Mouse (Mus musculus) Patski (cell line): ENCODE measurements around the gene Lypla2. TPM values are rescaled to one million over a fixed set of nuclear protein-coding genes. Genes with fewer than 3 reads are reported as not detected.

ENCODE experiments used
- ATAC-seq: fragments of 100-300 bp; one replicate; pipeline ENCODE4 v1.8.0; 2021
- CTCF ChIA-PET: fragments of 350-600 bp; sonication (Branson Sonifier 250); formaldehyde crosslinking; loops from one replicate; lab custom pipeline; 2022; ENCODE audit warnings: inconsistent platforms; lab: Charles Lee
- POLR2A ChIA-PET: fragments of 350-600 bp; sonication (Branson Sonifier 250); formaldehyde crosslinking; loops from one replicate; lab custom pipeline; 2022; ENCODE audit warnings: antibody characterized with exemption, inconsistent platforms; lab: Charles Lee
- DNase-seq: peaks from one replicate; pipeline ENCODE4 v3.0.0-alpha.2; 2011; ENCODE audit warnings: low read depth, low spot score
- H3K27me3 ChIP-seq: fragments of 371-371 bp; one replicate; pipeline ENCODE4 v1.5.1; 2021
- CTCF ChIP-seq: fragments of 100-300 bp; IDR thresholded peaks from one replicate; pipeline ENCODE4 v1.5.1; 2021
- in situ Hi-C: fragments of 300-500 bp; cut with MboI; formaldehyde crosslinking; loops from 3 replicates; pipeline ENCODE4 v1.11.1; 2018; ENCODE audit warnings: low pct_unique_long_range_greater_than_20kb, mixed read lengths
- polyA plus RNA-seq: library from polyadenylated mRNA; unstranded; gene quantifications from one replicate; pipeline ENCODE4 v1.2.3, GENCODE M21; 2021

The Lypla2 gene
- polyA plus RNA-seq, 1 experiment from 2014 or later = 46.2 TPM

DNA sequence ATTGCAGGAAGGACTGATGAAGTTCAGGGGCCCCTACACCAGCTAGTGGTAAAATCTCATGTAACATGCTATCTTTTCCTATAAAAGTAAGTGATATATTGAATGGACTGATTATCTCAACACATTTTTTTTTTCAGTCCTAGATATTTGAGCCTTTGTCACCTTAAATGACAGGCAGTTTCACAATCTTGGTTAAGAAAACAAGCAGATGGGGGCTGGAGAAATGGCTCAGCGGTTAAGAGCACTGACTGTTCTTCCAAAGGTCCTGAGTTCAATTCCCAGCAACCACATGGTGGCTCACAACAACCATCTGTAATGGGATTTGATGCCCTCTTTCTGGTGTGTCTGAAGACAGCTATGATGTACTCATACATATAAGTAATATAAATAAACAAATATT is 50.2 kb downstream of the Lypla2 start:
- TF ChIP-seq CTCF = no peak
- ChIA-PET POLR2A (no interaction called here), CTCF (no interaction called here)
- DNase-seq (no peak), ATAC-seq (no peak)
- H3K27me3 ChIP-seq = no peaks in the 10 kb centered on the region
- in situ Hi-C loops = loop anchor here (25.0 kb wide), 1 partner anchor 410 kb away; no protein-coding TSS in a partner anchor

DNA sequence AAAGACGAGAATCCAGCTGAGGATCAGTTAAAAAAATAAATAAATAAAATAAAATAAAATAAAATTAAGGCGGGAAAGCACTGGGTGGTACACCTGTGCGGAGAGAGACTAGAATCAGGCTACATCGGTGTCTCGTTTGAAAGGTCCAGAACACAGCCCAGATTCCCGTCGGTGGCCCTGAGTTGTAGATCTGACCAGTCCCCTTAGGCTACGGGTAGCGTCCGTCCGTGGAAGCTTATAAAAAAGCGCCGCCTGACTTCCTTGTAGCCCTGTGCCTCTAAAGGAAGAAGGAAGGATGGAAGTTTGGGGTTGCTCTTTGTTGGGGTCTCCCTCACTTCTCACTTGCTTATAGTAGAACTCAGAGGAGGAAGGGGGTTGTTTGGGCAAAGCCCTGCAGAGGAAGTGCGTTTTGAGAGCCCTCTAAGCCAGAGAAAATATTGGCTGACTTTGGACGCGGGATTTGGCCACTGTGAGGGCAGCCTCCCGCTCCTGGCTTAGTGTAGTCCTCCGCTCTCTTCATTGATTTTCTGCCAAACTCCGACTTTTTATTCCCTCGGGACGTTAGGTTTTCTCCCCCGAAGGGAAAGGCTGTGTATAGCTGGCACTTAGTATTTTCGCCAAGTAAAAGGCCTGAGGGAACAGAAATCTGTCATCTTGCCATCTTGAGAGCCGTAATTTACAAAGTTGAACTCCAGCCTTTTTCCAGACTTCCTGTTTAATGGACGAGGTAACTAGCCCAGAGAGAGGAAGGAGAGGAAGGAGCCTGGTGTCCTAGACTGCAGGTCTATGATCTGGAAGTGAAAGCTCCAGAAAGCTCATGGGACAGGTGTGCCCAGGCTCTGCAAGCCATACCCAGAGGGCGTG is 50.9 kb downstream of the Lypla2 start:
- no peak for TF ChIP-seq CTCF
- no peak for DNase-seq
- H3K27me3 ChIP-seq = no peaks in the 10 kb centered on the region
- ChIA-PET POLR2A (no interaction called here), CTCF (interaction anchor here (0.8 to 2.0 kb wide), 9 partner anchors 11 to 221 kb away, joined by 3 to 8 read pairs (median 4); no protein-coding TSS in a partner anchor)
- in situ Hi-C loops = loop anchor here (25.0 kb wide), 1 partner anchor 409 kb away; no protein-coding TSS in a partner anchor
- ATAC-seq = peak; percentile 36

DNA sequence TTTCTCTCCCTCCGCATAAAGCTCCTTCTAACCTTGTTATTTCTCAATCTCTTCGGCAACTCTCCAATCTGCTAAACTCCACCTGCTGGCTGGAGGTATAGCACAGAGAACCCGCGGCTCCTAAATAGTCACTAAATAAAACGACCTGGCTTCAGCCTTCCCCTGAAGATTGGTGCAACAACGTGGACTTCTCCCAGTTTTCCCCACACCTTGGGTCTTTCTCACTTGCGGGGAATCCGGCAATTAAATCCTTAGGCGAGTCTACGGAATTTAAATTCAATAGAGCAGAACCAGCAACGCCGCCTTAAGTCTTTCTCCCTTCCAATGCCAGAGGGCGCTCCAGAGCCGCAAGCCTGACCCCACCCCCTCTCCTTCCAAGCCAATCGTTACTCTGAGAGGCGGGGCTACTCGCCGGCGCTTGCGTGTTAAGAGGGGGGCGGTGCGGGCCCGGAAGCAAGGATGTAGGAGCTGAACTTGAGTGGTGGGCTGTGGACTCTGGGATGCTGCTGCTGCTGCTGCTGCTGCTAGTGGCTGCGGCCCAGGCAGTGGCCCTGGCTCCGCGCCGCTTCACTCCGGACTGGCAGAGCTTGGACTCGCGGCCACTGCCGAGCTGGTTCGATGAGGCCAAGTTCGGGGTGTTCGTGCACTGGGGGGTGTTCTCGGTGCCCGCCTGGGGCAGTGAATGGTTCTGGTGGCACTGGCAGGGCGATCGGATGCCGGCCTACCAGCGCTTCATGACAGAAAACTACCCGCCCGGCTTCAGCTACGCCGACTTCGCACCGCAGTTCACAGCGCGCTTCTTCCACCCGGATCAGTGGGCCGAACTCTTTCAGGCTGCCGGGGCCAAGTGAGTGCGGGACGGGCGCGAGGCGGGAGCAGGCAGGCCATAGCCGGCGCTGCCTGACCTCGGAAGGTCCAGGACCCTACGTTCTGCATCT is 51.9 kb downstream of the Lypla2 start, which contains the start of gene Fuca1:
Gene Fuca1, plus strand, starts transcription at position 432 of the 938 bp plus-strand sequence.
- ATAC-seq (peak; percentile 57), DNase-seq (peak; percentile 47)
- ChIA-PET CTCF (interaction anchor here (0.6 to 2.0 kb wide), 12 partner anchors 10 to 220 kb away, joined by 3 to 8 read pairs (median 4); no protein-coding TSS in a partner anchor), POLR2A (no interaction called here)
- TF ChIP-seq CTCF = peak; percentile 85
- in situ Hi-C loops = loop anchor here (25.0 kb wide), 1 partner anchor 408 kb away; no protein-coding TSS in a partner anchor
- H3K27me3 ChIP-seq = no peaks in the 10 kb centered on the region

DNA sequence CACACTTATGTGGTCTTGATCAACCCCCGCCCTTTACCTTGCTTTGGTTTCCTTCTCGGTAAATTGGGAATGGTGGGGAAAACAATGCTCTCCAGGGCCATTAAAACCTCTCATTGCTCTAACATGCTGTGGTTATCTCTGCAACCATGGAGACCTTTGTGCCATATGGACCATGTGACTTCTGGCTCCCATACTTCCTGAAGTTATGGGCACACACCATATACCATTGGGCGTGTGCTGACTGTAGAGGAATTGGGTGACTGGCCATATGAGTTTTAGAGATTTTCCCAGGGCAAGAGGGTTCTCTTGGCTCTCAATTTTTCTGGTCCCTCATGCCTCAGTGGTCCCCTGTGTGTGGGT is 53.2 kb downstream of the Lypla2 start:
- ATAC-seq = no peak
- CTCF ChIA-PET = interaction anchor here (0.9 to 2.0 kb wide), 6 partner anchors 8 to 118 kb away, joined by 3 to 8 read pairs (median 4); no protein-coding TSS in a partner anchor
- no peaks in the 10 kb centered on the region for H3K27me3 ChIP-seq
- POLR2A ChIA-PET = no interaction called here
- in situ Hi-C loops = loop anchor here (25.0 kb wide), 1 partner anchor 407 kb away; no protein-coding TSS in a partner anchor
- no peak for TF ChIP-seq CTCF
- DNase-seq = no peak

DNA sequence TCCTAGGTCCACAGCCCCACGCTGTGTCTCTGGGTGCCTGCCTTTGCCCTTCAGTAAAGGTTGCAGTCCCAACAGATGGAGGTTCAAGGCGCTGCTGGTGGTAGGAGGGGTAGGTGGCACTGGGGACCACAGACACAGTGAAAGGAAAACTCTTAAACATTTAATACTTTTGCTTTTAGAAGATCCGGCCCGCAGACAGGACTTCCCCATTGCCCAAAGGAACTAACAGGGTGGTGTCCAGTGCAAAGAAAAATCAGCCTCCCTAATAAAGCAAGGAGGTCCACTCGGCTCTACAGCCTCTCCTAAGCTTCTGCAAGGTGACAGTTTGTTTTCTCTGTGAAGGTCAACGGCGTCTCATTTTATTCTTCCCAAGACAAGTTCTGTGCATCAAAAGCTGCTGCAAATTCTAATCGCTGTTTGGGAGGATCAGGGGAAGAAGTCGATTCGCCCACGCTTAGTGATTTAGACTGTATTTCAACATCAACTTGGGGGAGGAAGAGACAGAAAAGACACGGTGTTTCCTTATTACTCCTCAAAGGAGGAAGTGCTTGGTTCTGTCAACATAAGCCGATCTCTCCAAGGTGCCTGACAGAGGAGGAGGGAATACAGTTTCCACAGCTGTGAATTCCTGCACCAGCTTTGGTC is 53.7 kb downstream of the Lypla2 start:
- in situ Hi-C loops = loop anchor here (25.0 kb wide), 1 partner anchor 406 kb away; no protein-coding TSS in a partner anchor
- H3K27me3 ChIP-seq = no peaks in the 10 kb centered on the region
- DNase-seq (no peak), ATAC-seq (no peak)
- ChIA-PET POLR2A (no interaction called here), CTCF (no interaction called here)
- no peak for TF ChIP-seq CTCF

Other genes with a start within 250 kb of the Lypla2 start
- gene Il22ra1, start 244.5 kb downstream of the Lypla2 start, polyA plus RNA-seq = not detected
- 0.18 TPM for gene Myom3, start 212.9 kb downstream of the Lypla2 start, polyA plus RNA-seq
- gene Srsf10, start 116.9 kb downstream of the Lypla2 start, polyA plus RNA-seq = 89.0 TPM
- gene Pnrc2, start 98.8 kb downstream of the Lypla2 start, polyA plus RNA-seq = 105 TPM
- gene Cnr2, start 77.2 kb downstream of the Lypla2 start, polyA plus RNA-seq = 0.03 TPM
- gene Fuca1, start 51.9 kb downstream of the Lypla2 start, polyA plus RNA-seq = 44.4 TPM
- gene Hmgcl, start 26.2 kb downstream of the Lypla2 start, polyA plus RNA-seq = 35.2 TPM
- gene Gale, start 8.9 kb downstream of the Lypla2 start, polyA plus RNA-seq = 12.4 TPM
- 25.7 TPM for gene Pithd1, start 14.6 kb upstream of the Lypla2 start, polyA plus RNA-seq
- gene Eloa, start 49.1 kb upstream of the Lypla2 start, polyA plus RNA-seq = 22.6 TPM
- 665 TPM for gene Rpl11, start 80.8 kb upstream of the Lypla2 start, polyA plus RNA-seq
- 175 TPM for gene Id3, start 170.9 kb upstream of the Lypla2 start, polyA plus RNA-seq
- 1.1 TPM for gene E2f2, start 199.8 kb upstream of the Lypla2 start, polyA plus RNA-seq
- gene Asap3, start 233.7 kb upstream of the Lypla2 start, polyA plus RNA-seq = 5.5 TPM